Mouse (Mus musculus) intestine, embryonic 14.5 days (tissue): ENCODE results near the gene Rcc2. TPM values are rescaled to one million over a fixed set of nuclear protein-coding genes. Genes with fewer than 3 reads are reported as not detected.

Experiments used
- ATAC-seq: fragments of 200-750 bp; cut with Nextera tagmentation; replicated peaks from 2 replicates; pipeline ENCODE4 v1.8.0; 2017; ENCODE audit warnings: low read depth, moderate number of reproducible peaks, moderate TSS enrichment, moderate library complexity; ENCODE audit not compliant: low FRiP score, low TSS enrichment
- DNase-seq: peaks from one replicate; pipeline ENCODE4 v3.0.0-alpha.2; 2018; ENCODE audit warnings: low spot score
- H3K27ac ChIP-seq: fragments of 300-500 bp; sonication (generic); 2 replicates; pipeline ENCODE4 v1.5.1; 2014; ENCODE audit warnings: low read depth, mild to moderate bottlenecking, control low read depth
- H3K27me3 ChIP-seq: fragments of 300-500 bp; sonication (generic); replicated peaks from 2 replicates; pipeline ENCODE4 v1.6.1; 2014; ENCODE audit warnings: low read length, control low read depth; ENCODE audit not compliant: control insufficient read depth, insufficient read depth
- H3K36me3 ChIP-seq: fragments of 300-500 bp; sonication (generic); 2 replicates; pipeline ENCODE4 v1.6.1; 2014; ENCODE audit warnings: low read length, control low read depth; ENCODE audit not compliant: control insufficient read depth, insufficient read depth
- H3K4me1 ChIP-seq: fragments of 300-500 bp; sonication (generic); replicated peaks from 2 replicates; pipeline ENCODE4 v1.6.1; 2014; ENCODE audit warnings: low read length, control low read depth, mixed read lengths; ENCODE audit not compliant: control insufficient read depth, insufficient read depth
- H3K4me2 ChIP-seq: fragments of 300-500 bp; sonication (generic); 2 replicates; pipeline ENCODE4 v1.6.1; 2014; ENCODE audit warnings: low read length
- H3K4me3 ChIP-seq: fragments of 300-500 bp; sonication (generic); 2 replicates; pipeline ENCODE4 v1.5.1; 2014; ENCODE audit warnings: low read depth, low read length, control low read depth, mixed read lengths
- H3K9ac ChIP-seq: fragments of 300-500 bp; sonication (generic); 2 replicates; pipeline ENCODE4 v1.6.1; 2014; ENCODE audit warnings: mild to moderate bottlenecking, low read length
- H3K9me3 ChIP-seq: fragments of 300-500 bp; sonication (generic); 2 replicates; pipeline ENCODE4 v1.6.1; 2016; ENCODE audit warnings: low read length, control low read depth; ENCODE audit not compliant: control insufficient read depth
- WGBS: fragments of 180-500 bp; shearing (Covaris S2); extraction: QIAGEN DNeasy Blood & Tissue Kit; methylation state at CpG from one replicate; pipeline ENCODE4 v1.1.7; 2014; 5-methylcytosine and 5-hydroxymethylcytosine counted together
- polyA plus RNA-seq: library from polyadenylated mRNA; unstranded; fragments of >200 nt; fragmentation: Nextera tagmentation; extraction: Ambion mirVana; gene quantifications from 2 replicates; pipeline ENCODE4 v1.2.1, GENCODE M21; 2014

Rcc2 gene
- polyA plus RNA-seq, 1 experiment from 2014 or later, result 30.7 TPM

DNA sequence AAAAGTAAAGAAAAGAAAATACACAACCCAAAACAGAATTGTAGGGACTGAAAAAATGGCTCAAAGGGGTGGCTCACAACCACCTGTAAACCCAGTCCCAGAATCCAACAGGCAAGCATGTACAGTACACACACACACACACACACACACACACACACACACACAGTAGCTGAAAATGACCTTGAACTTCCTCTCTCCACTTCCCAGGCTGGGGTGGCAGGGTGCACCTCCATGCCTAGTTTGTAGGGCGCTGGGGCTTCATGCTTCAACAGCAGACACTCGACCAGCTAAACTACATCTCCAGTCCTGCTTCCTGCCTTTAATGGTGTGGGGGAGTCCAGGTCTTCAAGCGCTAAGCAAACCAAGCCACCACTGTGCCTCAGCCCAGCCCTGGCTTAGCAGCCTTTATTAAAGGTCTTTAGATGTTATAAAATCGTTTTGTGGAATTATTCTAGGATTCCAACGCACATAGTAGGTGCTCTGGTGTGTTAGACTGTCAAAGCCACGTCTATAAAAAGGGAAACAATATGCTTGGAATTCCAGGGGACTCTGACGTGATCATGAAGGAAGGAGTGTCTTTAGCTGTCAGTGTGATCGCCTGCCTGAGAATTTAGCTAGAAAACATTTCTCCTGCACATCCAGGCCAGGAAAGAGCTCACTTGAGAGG, 19.5 kb upstream of the Rcc2 start:
- no peak for DNase-seq
- Histone ChIP-seq H3K4me1 (peaks cover 16% of the 10 kb centered on the region), H3K4me2 (no peak overlapping the region), H3K9me3 (no peaks in the 10 kb centered on the region), H3K27ac (no peak overlapping the region), H3K36me3 (no peaks in the 10 kb centered on the region), H3K9ac (no peak overlapping the region), H3K4me3 (no peak overlapping the region), H3K27me3 (no peaks in the 10 kb centered on the region)
- ATAC-seq, result no peak
- WGBS, result 46% methylated on average over 8 of the region's 8 CpGs

DNA sequence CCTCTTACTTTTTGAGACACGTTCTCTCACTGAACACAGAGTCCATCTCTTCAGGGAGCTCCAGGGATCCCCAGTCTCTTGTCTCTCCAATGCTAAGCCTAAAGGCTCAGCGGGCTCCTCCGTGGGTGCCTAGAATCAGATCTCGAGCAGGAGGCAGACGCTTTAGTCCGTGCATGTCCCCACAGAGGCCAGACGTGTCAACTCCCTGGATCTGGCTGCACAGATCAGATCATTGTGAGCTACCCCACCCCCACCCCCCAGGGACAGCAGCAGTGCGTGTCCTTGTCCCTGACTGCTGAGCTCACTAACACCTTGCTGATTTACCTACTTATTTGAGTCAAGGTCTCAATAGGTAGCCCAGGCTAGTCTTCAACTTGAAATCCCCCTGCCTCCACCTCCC, 16.7 kb upstream of the Rcc2 start:
- 37% methylated on average over 8 of the region's 8 CpGs for WGBS
- Histone ChIP-seq H3K9ac (no peak overlapping the region), H3K4me1 (peaks cover 16% of the 10 kb centered on the region), H3K27ac (peak overlapping the region; percentile 20; the same call in 1 of the 2 replicates), H3K9me3 (no peaks in the 10 kb centered on the region), H3K4me2 (peak overlapping the region; percentile 45), H3K36me3 (no peaks in the 10 kb centered on the region), H3K27me3 (no peaks in the 10 kb centered on the region), H3K4me3 (no peak overlapping the region)
- no peak for ATAC-seq
- DNase-seq, result no peak

DNA sequence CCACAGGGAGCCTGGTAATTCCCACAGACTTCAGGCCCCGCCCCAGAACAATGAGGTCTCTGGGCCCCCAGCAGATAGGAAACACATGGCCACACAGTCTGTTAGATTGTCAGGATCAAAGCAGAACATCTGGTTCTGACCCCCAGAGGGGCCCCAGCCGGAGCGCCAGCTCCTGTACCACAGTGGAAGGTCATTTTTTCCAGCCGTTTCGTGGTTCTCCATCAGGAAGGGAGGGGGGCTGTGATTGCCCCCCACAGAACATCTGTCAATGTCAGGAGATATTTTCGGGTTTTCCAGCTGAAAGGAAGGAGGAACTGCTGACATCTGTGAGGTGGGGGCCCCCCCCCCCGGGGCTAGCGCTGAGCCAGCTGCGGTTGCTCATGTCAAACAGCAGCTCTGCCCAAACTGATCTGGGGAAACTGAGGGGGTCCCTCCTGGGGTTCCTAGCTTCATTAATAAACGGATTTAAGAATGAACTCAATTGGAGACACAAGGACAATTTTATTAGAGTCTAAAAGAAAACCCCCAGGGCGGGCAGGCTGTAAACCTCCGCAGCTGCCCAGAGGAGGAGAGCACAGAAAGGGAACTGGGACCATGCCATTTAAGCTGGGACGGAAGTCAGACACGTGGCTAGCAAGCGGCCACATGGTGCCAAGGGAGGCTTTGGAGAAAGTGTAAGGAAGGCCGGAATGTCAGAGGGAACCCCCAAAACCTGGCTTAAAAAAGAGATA, 16.0 kb upstream of the Rcc2 start:
- Histone ChIP-seq H3K27me3 (no peaks in the 10 kb centered on the region), H3K9ac (0 out of 2 replicates have a peak overlapping the region, but pooled peaks have one; percentile 14), H3K36me3 (no peaks in the 10 kb centered on the region), H3K4me2 (peak overlapping the region; percentile 45), H3K27ac (peak overlapping the region; percentile 66), H3K9me3 (no peaks in the 10 kb centered on the region), H3K4me1 (peaks cover 16% of the 10 kb centered on the region), H3K4me3 (0 out of 2 replicates have a peak overlapping the region, but pooled peaks have one; percentile 2)
- ATAC-seq (peak; percentile 47), DNase-seq (peak; percentile 78)
- 8% methylated on average over 16 of the region's 16 CpGs for whole genome bisulfite sequencing

DNA sequence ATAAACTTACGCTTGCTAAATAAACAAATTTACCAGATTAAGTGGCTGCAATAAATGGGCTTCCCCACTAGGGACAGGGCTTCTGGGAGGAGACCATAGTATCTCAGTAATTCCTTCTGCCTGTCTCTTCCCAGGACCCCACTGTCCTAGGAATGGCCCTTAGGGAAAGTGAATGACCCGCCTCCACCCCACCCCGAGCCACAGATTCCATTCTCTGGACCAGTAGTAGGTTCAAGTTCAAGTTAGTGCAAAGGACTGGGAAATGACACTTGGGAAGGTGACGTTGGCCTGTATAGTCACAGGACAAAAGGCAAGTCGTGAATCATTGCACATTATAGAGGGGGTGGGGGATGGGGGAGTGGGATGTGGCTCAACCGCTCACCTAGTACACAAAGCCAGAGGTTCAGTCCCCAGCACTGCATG, 15.4 kb upstream of the Rcc2 start:
- H3K9me3 ChIP-seq, result no peaks in the 10 kb centered on the region
- no peaks in the 10 kb centered on the region for H3K27me3 ChIP-seq
- H3K4me3 ChIP-seq, result no peak overlapping the region
- WGBS, result 25% methylated on average over 6 of the region's 6 CpGs
- DNase-seq (no peak), ATAC-seq (no peak; the same call in 1 of the 2 replicates)
- H3K9ac ChIP-seq, result no peak overlapping the region
- H3K27ac ChIP-seq, result peak overlapping the region; percentile 66; the same call in 1 of the 2 replicates
- peaks cover 16% of the 10 kb centered on the region for H3K4me1 ChIP-seq
- no peaks in the 10 kb centered on the region for H3K36me3 ChIP-seq
- H3K4me2 ChIP-seq, result peak overlapping the region; percentile 45

DNA sequence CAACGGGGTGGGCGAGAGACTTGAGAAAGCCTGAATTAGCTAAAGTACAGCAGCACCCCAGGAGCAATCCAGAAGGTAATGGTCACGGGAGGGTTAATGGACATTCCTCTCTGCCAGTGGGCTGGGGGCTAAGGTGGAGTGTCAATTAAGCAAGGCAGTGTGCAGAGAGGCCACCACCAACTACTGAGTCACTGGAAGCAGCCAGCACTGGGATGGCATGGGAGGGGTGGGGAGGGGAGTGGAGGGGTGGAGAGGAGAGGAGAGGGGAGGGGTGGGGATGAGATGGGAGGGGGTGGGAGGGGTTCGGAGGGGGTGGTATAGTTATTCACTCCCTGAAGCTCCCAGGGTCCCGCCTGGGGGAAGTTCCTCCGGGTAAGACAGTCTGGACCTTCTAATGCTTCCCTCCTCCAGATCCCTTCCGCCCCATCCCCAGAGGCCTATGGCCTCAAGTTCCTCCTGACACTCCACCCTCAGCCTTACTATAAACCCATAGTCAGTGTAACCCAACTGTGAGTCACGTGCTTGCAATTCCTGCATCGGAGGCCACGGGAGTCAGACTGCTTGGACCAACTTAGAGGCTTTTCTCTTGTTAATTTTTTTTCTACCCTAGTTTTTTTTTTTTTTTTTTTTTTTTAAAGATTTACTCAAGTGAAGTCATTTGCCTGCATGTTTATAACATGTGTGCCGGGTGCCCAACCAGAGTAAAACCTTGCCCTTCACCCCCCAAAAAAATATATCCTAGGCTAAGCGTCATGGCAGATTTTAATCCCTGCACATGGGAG, 12.1 kb upstream of the Rcc2 start:
- peaks cover 16% of the 10 kb centered on the region for H3K4me1 ChIP-seq
- H3K27ac ChIP-seq, result no peak overlapping the region
- no peak overlapping the region for H3K4me3 ChIP-seq
- WGBS, result 49% methylated on average over 12 of the region's 12 CpGs
- H3K27me3 ChIP-seq, result no peaks in the 10 kb centered on the region
- ATAC-seq (peak; percentile 41; the same call in 1 of the 2 replicates), DNase-seq (no peak)
- H3K4me2 ChIP-seq, result no peak overlapping the region
- no peak overlapping the region for H3K9ac ChIP-seq
- H3K36me3 ChIP-seq, result no peaks in the 10 kb centered on the region
- no peaks in the 10 kb centered on the region for H3K9me3 ChIP-seq

DNA sequence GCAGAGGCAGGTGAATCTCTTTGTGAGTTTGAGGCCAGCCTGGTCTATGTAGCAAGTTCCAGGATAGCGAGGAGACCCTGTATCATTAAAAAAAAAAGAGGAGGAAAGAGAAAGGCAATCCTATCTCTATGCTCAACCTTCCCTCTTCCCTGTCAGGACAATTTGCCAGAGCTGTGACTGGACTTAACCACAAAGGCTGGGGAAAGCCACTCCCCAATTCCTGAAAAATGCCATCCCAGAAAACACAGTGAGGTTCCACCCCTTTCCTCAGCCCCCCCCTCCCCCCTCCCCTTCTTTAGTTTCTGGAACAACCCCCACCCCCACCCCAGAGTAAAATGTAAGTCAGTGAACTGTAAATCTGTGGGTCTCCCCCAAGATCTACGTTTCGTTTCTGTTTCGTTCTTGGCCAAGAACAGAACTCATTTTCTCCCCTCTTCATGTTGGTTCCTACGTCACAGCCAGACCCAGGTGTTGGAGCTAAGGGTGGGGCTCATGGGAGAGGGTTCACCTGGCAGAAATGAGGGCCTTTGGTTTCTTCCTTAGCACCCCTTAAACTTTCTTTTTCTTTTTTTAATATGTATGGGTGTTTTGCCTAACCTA, 11.4 kb upstream of the Rcc2 start:
- H3K9me3 ChIP-seq, result no peaks in the 10 kb centered on the region
- peaks cover 12% of the 10 kb centered on the region for H3K4me1 ChIP-seq
- no peak overlapping the region for H3K4me2 ChIP-seq
- no peak for ATAC-seq
- WGBS, result 82% methylated on average over 5 of the region's 5 CpGs
- no peak overlapping the region for H3K9ac ChIP-seq
- no peak for DNase-seq
- no peaks in the 10 kb centered on the region for H3K27me3 ChIP-seq
- no peak overlapping the region for H3K27ac ChIP-seq
- H3K4me3 ChIP-seq, result no peak overlapping the region
- H3K36me3 ChIP-seq, result no peaks in the 10 kb centered on the region

DNA sequence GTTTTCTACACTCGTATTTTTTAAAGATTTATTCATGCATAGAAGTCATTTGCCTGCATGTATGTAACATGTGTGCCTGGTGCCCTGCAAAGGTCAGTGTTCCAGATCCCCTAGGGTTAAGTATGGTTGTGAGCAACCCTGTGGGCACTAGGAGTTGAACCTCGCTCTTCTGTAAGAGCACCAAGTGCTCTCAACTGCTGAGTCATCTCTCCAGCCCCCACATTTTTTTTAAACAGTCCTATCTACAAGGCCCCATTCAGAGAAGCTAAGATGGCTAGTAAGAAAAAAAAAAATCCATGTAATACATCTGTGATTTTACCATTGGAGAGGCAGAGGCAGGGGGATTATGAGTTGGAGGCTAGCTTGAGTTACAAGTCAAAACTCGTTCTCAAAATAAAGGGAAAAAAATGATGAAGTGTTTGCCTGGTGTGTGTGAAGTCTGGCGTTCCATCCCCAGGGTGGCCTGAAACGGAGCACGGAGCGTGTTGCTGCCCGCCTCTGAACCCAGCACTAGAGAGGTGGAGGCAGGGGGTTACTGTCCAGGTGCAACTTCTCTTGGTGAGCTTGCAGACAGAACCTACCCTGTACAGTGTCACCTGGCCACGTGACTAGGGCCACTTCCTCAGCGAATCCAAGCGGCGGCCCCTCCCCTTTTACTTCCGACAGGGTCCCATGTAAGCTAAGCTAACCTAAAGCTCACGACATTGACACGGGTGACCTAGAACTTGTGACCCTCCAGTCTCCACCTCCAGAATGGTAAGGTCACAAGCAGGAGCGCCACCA, 10.3 kb upstream of the Rcc2 start:
- no peak overlapping the region for H3K9ac ChIP-seq
- DNase-seq (no peak), ATAC-seq (0 out of 2 replicates have a peak, but pooled peaks have one; percentile 33)
- WGBS, result 60% methylated on average over 16 of the region's 16 CpGs
- H3K4me2 ChIP-seq, result no peak overlapping the region
- H3K27ac ChIP-seq, result no peak overlapping the region
- no peaks in the 10 kb centered on the region for H3K27me3 ChIP-seq
- peaks cover under 1% of the 10 kb centered on the region; the same call in 1 of the 2 replicates for H3K4me1 ChIP-seq
- no peak overlapping the region for H3K4me3 ChIP-seq
- no peaks in the 10 kb centered on the region for H3K36me3 ChIP-seq
- no peaks in the 10 kb centered on the region for H3K9me3 ChIP-seq

DNA sequence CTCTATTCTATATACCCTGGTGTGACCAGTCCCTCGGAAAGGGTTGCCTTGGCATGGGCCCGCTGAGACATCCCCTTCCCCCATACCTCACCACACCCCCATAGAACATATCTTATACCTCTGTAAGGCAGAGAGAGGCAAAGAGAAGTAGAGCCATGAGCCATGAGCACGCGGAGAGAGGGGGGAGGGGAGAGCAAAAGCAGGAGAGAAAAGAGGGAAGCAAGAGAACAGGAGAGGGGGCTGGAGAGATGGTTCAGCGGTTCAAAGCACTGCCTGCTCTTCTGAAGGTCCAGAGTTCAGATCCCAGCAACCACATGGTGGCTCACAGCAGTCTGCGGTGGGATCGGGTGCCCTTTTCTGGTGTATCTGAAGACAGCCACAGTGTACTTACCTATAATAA, 8.9 kb upstream of the Rcc2 start:
- H3K36me3 ChIP-seq, result no peaks in the 10 kb centered on the region
- no peaks in the 10 kb centered on the region for H3K9me3 ChIP-seq
- H3K4me1 ChIP-seq, result no peaks in the 10 kb centered on the region
- no peaks in the 10 kb centered on the region for H3K27me3 ChIP-seq
- H3K4me2 ChIP-seq, result no peak overlapping the region
- no peak overlapping the region for H3K4me3 ChIP-seq
- no peak overlapping the region for H3K9ac ChIP-seq
- DNase-seq (no peak), ATAC-seq (no peak)
- no peak overlapping the region for H3K27ac ChIP-seq
- 70% methylated on average over 7 of the region's 7 CpGs for WGBS
